Mouse (Mus musculus) kidney, postnatal 4 days (tissue): ENCODE measurements around the gene Ttyh2.
A peak's percentile ranks its signal among the peaks of the same experiment; 100 is the strongest.
"Not testable (repeated sequence)": the region's sequence is repeated elsewhere in the genome, so short reads cannot be mapped to it uniquely, and the experiment has no call there.

ENCODE experiments used
- DNase-seq, 2 experiments: peaks; one replicate each; pipeline ENCODE4 v3.0.0; 2021; ENCODE audit warnings: mixed read lengths in 2 of 2

The Ttyh2 gene

DNA sequence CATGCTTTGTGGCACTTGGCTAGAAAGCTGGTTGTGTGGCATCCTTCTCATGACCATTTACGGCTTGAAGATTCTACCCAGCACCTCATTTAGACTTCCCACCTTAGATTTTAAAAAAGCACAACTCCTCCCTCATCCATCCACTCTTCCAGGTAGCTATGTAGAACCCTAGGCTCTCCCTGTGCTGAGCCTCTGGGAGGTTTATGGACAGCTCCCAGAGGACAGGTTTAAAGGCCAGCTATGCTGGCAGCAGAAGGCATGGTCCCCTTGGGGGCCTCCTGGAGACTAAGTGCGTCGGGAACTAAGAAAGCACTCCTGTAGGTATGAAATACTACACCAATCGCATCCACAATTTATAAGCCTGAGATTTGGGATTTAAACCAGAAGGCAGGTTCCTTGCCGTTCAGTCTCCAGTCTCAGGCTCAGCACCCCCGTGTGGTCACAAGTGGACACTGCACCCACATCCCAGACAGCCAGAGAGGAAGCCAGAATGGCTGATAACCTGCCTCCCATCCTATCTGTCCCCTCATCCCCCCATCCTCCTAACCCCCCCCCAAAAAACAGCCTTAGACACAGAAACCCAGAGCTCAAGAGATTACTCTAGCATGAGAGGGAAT lies 12.4 kb upstream of the Ttyh2 start:
- peak; percentile 82 to 83 for DNase-seq

DNA sequence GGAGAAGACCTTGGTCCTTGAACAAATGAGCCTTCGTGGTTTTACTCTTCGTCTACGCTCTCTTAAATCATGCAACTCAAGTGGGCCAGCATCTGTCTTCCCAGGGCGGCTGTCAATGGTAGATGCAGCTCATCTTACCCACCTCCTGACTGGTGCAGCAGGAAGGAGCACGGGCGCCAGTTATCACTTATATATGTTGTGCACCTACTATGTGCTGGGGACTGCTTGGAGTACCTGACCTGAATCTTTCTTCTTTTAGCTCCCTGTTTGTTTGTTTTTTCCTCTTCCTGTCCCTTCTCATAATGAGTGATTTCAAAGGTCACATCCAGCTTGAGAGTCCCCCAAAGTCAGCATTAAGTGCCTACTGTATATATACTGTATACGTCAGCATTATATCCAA lies 11.1 kb upstream of the Ttyh2 start:
- DNase-seq, result no peak

DNA sequence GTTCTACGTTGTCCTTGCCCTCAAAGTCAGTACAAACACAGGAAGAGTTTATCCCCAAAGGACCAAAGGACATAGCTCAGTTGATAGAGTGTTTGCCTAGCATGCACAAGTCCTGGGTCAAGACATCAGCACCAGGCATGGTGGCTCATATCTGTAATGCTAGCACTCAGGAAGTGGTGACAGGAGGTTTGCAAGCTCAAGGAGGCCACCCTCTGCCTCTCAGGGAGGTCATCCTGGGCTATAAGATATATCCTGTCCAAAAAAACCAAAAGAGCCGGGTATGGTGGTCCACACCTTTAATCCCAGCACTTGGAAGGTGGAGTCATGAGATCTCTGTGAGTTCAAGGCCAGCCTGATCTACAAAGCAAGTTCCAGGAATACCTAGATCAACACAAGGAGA lies 9.8 kb upstream of the Ttyh2 start:
- DNase-seq, result no peak

DNA sequence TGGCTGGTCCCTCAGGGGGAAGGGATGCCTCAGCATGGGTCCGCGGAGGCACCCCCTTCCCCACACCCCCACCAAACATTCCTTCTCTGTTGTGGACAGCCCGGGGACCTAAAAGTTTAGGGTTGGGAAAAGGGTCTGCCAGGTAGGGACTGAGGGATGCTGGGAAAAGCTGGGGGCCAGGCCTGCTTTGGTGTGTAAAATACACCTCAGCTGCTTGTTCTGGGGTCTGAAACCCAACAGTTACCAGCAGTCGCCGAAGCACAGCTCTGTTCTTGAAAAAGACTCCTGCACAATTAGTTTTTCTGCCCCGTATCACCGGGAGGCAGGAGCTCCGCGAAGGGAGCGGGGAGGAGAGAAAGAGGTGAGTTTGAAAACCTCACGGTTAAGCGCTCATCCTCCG lies 8.4 kb upstream of the Ttyh2 start:
- DNase-seq, result no peak

DNA sequence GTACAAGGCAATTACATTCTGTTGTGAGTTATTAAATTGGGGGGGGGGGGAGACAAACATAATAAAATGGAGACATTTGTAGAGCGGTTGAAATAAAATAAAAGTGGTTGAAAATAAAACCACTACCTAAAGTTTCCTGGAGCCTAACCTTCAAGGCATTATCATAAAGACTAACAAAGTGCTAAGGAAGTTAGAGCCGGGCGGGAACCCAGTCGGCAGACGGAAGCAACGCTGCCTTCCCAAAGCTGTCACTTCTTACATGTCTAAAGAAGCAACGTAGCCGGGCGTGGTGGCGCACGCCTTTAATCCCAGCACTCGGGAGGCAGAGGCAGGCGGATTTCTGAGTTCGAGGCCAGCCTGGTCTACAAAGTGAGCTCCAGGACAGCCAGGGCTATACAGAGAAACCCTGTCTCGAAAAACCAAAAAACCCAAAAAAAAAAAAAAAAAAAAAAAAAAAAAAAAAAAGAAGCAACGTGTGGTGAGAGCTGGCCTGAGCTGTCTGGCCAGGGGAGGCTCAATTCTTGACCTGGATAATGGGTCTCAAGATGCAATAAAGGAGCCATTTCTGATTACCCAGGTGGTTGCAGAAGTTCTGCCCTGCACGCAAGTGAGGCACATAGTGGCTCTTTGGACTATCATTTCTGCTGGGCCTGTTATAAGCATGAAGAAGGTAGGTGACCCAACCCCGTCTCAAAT lies 7.8 kb upstream of the Ttyh2 start:
- DNase-seq, result no peak

DNA sequence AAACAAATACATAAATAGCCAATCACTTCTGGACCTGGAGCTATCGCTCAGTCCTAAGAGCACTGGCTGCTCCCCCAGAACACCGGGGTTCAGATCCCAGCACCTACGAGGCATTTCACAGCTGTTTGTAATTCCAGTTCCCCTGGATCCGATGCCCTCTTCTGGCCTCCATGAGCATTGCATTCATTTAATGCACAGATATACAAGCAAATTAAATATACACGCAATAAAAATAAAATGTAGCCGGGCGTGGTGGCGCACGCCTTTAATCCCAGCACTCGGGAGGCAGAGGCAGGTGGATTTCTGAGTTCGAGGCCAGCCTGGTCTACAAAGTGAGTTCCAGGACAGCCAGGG lies 7.3 kb upstream of the Ttyh2 start:
- DNase-seq, result peak; percentile 46 to 61

DNA sequence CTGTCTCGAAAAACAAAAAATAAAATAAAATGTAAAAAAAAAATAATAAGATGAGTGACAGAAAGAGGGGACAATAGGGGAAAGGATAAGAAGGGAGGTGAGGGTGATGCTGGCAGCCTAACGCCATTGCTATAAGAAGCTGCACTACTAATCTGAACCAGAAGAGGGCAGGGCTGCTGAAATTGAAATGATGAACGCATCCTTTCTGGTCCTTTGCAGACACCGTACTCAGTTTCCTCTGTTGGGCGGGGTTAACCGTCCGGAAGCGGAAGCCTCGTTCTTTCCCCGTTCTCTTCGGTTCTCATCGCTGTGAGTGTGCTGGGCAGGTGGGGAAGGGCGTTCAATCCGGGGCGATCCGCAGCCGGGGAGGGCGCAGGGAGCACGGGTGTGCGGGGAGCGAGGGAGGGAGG lies 6.9 kb upstream of the Ttyh2 start, which contains the start of gene Rpl38:
Gene Rpl38, plus strand, starts transcription at position 224 of the 410 bp plus-strand sequence.
- peak; percentile 91 to 95 for DNase-seq

DNA sequence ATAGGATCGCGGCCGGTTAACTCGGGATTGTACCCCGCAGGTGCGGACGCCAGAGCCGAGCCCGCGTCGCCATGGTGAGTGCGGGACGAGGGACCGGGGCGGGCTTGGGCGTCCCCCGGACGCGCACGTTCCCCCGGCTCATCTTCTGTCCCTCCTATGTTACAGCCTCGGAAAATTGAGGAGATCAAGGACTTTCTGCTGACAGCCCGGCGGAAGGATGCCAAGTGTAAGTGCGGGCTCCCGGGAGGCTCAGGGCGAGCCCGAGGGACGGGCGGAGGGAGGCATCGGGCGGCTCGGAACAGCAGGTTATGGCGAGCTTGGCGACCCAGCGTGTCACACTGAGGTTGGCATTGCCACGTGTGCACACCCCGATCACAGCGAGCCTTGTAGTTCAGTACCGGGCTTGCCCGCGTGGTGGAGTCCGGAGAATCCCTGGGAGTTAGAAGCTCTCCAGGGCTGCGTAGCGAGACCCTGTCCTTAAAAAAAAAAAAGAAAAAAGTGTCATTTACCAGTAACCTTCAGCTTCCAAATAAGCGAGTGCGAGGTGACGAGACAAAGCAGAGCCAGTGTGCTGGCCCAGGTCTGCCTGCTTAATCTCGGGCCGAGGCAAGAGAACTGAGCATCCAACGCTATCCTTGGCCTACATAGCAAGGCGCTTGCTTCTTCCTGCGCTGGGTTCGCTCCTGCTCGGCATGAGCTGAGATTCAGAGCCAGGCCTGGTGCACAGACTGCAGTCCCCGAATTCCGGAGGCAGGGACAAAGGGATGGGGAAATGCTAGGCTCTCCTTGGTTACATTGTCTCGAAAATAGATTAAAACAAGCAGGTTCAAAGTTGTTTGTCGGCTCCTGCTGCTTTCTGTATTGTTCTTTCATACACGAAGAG lies 6.2 kb upstream of the Ttyh2 start:
- DNase-seq, result peak; percentile 86 to 92

DNA sequence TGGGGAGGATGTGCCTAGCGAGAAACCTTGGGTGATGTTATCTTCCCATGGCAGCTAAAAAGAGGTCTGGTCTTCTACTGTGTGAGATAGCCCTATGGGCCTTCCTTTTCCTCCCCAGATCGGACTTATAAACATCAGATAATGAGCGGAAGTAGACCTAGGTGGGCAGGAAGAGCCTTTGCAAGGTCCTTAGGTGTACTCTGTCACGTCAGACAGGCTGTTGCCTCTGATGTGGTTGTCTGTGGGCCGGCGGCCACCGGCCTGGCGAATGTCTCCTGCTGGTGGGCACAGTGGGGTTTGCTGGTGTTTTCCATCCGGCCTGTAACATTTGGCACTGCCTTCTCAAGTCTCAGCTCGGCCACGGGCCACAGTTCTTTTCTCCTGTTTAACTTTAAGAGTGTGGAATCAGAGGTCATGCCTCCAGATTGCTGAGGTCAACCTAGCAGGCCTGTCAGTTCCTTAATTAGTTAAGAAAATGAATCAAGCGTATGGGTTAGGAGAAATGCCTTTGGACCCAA lies 5.5 kb upstream of the Ttyh2 start:
- DNase-seq, result peak in 1 of 2 experiments; percentile 16

DNA sequence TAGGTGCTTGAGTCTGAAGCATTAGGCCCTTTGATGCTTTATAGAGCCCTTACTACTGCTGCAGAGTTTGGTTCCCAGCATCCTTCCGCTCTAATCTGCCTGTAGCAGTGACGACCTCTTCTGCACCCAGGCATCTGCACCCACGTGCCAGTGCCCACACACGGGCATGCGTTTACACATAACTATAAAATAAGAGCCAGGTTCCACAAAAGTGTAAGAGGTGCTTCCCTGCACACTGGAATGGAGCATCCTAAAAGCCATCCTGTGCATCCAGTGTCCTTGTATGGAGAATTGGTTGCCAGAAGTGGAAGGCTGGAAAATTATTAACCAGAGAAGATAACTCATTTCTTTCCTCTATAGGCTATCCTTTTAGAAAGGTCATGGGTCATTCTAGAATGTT lies 4.1 kb upstream of the Ttyh2 start:
- DNase-seq, result no peak

DNA sequence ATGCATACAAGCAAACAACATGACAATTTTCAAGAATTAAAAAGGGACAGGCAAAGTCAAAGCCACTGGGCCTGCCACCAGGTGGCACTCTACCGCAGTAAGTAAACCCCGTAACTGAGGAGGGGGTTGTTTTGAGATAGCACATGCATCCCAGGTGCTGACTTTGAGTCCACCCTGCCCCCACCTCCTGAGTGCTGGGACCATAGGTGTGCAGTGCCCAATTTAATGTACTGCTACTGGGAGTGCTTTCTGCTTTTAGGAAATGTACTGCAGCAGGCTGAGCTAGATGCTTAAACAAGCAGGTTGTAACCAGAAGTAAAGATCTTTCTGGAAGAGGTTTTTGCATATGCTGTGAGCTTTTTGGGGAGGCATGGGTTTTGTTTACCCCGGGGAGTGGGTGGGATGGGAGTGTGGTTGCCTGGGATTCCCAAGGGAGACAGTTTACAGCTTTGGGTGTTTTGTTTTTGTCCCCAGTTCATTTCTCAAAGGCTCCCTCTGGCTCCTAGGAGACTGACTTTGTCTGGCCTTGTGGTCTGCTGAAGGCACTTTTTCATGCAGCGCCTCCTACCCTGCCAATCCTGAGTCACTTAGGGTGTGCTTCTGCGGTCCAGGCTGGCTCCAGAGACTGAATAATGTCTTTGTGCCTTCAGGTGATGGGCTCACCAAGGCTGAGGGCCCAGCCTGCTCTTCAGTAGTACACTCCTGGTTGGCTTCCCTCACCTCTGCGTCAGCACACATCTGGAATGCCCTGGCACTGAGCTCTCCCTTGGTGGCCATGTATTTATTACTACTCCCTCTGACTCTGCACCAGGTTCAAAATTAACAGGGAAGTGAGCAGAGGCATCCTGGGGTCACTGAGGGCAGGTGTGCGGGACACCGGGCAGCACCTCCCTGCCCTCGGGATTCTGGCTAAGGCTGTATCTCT lies 2.2 kb upstream of the Ttyh2 start:
- peak; percentile 77 to 82 for DNase-seq

DNA sequence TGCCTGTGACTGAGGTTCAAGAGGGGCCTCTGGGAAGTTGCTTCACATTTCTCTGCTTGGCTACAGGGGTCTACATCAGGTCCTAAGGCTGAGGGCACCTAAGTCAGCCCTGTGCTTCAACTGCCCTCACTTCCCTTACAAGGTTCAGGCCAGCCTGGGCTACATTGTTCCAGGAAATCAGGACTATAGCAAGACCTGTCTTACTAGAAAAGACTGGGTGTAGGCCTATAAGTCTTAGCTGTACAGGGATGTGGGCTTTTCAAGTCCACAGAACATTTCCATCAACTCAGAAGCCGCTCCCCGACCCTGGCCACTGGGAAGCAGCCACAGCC lies 1.5 kb upstream of the Ttyh2 start:
- no peak for DNase-seq

DNA sequence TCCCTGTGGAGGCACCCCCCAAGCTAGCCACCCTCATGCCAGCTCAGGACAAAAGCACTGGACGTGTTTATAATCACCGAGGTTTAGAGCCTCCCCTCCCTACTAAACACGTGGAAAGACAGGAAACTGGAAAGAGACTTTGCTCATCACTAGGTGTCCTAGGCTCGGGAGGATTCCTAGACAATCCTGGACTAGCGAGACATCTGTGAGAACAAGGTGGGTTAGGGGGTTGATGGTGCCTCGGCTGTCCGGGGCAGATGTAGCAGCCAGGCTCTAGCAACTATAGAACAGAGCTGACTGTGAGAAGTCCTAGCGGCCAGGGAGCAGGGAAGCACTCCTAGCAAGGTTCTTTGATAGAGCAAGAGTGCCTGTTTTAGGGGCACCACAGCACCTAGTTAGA lies 1.1 kb upstream of the Ttyh2 start:
- no peak for DNase-seq

DNA sequence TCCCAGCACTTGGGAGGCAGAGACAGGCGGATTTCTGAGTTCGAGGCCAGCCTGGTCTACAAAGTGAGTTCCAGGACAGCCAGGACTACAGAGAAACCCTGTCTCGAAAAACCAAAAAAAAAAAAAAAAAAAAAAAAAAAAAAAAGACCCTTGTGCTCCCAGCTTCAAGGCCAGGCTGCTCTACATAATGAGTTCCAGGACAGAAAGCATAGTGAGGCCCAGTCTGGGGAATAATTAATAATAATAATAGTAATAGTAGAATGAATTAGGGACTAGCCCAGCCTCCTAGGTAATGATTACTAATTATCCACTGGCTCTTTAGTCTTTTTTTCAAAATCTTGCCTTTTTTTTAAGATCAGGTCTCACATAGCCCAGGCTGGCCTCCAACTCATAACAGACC lies 435 bp upstream of the Ttyh2 start:
- DNase-seq, result not testable (repeated sequence)

DNA sequence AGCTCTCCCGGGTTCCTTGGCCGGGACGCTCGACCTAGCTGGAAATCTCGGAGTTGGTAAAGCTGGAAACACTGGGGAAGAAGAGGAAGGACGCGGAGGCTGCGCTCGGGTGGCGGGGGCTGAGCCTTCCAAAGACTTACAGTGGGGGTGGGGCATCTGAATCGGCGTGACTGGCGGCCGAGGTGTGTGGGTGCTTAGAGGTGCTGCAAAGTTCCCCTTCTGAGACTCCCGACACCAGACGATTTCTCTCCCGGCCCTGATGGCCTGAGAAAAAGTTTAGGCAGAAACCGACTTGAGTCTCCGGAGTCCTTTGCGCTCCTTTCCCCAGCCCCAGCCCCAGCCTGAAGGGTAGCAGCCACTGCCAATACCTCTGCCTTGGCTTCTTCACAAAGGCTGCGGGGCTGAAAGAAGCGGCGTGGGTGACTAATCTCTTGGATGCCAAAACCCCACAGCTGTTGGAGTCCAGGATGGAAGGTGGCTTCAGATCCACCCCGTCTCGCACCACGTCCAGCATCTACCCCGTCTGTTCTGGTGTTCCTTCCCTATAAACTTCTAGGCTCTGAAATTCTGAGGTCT lies 683 bp downstream of the Ttyh2 start:
- DNase-seq, result peak; percentile 53 to 67

DNA sequence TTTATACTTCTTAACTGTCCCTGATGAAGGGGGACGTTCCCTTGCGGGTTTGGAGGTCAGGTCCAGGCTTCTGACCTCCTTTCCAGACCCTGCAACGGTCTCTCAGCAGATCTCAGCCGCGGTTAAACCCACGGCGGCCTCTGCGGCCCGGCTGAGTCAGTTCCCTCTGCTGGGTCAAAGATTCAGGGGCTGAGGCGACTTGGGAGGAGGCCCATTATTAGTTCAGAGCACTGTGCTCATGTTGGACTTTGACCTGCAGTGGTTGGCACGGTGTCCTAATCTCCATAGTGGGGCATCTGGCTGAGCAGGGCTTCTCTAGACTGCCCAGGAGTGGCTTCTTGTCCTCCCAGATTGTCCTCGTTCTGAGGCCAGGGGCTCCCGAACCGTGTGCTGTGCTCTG lies 1.2 kb downstream of the Ttyh2 start:
- DNase-seq, result peak; percentile 49 to 66

DNA sequence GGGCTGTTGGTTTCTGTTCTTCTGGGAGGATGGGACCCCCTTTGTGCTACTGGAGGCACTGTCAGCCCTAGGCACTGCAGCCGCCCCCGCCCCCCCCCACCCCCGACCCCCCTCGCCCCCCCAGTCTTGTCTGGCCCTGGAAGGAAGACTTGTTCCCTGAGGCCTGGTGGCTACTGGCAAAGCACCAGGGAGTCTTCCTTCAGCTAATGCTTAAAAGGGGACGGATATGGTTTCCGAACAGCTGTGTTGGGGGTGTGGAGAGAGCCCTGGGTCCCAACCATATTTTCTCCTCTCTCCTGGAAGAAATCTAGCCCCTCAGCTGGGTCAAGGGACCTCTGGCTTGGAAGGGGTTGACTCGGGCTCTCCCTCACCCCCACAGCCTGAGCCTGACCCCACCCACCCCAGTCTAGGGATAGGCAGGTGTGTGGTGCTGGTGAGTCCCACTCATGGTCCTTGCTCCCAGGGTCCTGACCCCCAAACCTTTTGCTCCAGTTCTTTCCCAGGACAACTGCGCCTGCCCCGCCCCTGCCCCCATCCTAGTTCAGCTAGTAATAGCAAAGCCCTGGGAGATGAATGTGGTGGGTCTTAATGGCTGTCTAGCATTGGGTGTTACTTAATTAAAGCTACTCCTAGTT lies 1.8 kb downstream of the Ttyh2 start:
- DNase-seq, result peak; percentile 36 to 61

DNA sequence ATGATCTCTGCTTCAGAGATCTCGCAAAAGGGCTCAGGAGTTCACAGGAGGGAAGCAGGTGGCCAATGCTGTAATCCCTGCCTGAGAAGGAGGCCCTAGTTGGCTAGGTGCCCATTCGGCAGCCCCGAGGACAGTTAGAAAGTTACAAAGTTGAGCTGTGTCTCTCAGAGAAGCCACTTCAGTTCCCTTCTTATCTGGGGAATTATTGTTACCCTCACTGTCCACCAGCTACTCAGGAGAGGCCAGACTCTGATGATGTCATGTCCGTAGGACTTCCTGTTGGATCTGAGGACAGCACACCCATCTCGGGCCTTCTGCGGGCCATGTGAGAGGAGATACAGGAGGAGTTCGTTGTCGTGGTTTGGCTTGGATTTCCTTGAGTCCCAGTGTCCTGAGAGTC lies 4.4 kb downstream of the Ttyh2 start:
- peak; percentile 51 to 67 for DNase-seq

DNA sequence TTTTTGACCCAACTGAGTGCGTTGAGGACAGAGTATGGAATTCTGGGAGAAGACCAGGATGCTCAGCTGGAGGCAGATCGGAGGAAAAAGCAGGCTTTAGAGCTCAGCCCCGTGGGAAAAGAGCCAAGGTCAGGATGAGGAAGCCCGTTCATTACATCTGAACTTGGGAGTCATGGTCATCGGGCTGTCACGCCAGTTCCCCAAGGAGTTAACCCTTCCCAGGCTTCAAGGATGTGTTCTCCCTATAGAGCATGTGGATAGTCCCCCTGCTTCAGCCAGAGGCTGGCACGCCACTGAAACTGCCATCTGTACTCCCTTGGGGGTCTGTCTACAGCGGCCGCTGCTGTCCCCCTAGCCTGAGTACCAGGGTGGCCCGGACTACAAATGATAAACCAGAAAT lies 5.1 kb downstream of the Ttyh2 start:
- peak; percentile 62 to 77 for DNase-seq

DNA sequence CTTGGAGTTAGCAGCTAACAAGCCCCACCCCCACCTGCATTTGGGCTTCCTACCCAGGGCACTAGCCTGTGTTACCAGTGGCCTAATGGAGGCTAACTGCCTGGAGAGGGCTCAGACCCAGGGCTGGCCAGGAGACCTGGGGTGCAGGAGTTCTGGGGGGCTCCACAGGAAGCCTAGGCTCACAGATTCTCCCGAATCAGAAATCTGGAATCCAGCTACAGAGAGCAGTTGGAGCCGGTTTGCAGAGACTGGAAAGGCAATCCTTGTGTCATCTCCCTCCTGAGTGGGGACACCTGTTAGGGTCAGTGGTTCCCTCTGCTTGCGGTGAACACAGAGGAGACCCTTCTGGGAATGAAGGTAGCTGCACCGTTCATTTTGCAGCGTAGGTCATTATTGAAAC lies 5.8 kb downstream of the Ttyh2 start:
- DNase-seq, result no peak

DNA sequence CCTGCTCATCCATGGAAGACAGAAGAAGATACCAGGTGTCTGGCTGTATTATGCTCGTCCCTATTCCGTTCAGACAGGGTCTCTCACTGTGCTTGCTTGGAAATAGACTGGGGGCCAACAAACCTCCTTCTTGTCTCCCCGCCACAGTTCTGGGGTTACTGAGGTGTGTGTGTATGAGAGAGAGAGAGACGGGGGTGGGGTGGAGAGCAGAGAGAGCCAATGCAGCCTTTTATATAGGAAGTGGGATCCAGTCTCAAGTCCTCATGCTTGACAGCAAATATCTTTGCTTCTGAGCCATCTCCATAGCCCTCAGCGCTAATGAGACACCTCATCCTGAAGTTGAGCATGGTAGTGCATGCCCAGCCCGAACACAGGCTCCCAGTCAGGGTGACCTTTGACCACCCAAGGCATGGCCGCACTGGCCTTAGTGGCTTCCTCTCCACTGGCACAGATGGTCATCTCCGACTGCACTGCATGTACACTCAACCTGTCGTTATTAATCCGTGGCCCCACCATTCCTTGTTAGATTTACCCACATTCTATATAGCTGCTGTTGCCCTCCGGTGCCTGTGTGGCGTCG lies 7.2 kb downstream of the Ttyh2 start:
- no peak for DNase-seq
